Mouse (Mus musculus) bone marrow, adult 2 months (tissue): ENCODE measurements around the gene Cnot6.

Experiments used
- CTCF ChIP-seq: fragments of 200-500 bp; IDR thresholded peaks from 2 replicates; pipeline ENCODE4 v1.5.1; 2011; ENCODE audit warnings: low read length, control low read depth; ENCODE audit not compliant: control insufficient read depth, insufficient read depth
- POLR2A ChIP-seq: fragments of 200-500 bp; IDR thresholded peaks from 2 replicates; pipeline ENCODE4 v1.6.1; 2011; ENCODE audit warnings: low read depth, mild to moderate bottlenecking, control low read depth, low read length, borderline replicate concordance; ENCODE audit not compliant: control insufficient read depth

GRCm38 (mm10) chr11:49707834-49708233 lies 4.7 kb downstream of the Cnot6 start:
- no peak for TF ChIP-seq CTCF
- no peak for TF ChIP-seq POLR2A
